Mouse (Mus musculus): ENCODE results near the gene Klhl12. TPM values are rescaled to one million over a fixed set of nuclear protein-coding genes. Genes with fewer than 3 reads are reported as not detected.

Klhl12 gene
- polyA plus RNA-seq, 1 experiment from 2014 or later = 17.4 TPM

- Histone ChIP-seq H3K4me2 (ENCODE audit: low read length) (no peak overlapping the region), H3K27me3 (ENCODE audit: control insufficient read depth, insufficient read depth, low read length) (no peaks in the 10 kb centered on the region), H3K36me3 (ENCODE audit: control insufficient read depth, insufficient read depth, low read length) (peaks cover 40% of the 10 kb centered on the region), H3K4me1 (ENCODE audit: control insufficient read depth in 2 of 2, insufficient read depth in 2 of 2, low read length in 2 of 2) (peaks cover 6 to 17% of the 10 kb centered on the region in 2 experiments), H3K4me3 (ENCODE audit: control insufficient read depth in 1 of 2, insufficient read depth in 1 of 2, low read depth in 1 of 2, low read length in 2 of 2) (no peak overlapping the region), H3K9me3 (ENCODE audit: control insufficient read depth, low read length) (no peaks in the 10 kb centered on the region), H3K9ac (ENCODE audit: low read length) (no peak overlapping the region), H3K27ac (replicated peaks in 1 of 2; ENCODE audit: control insufficient read depth in 1 of 2, insufficient read depth in 1 of 2, low read depth in 2 of 2, low read length in 2 of 2) (no peak overlapping the region)
- ATAC-seq (ENCODE audit: insufficient number of reproducible peaks, insufficient read depth, low FRiP score, low read depth) = no peak
- WGBS = 71% methylated on average over 7 of the region's 7 CpGs
These were observed 36.9 kb downstream of the Klhl12 start for GRCm38 (mm10) chr1:134492276-134492675.

- Histone ChIP-seq H3K4me2 (ENCODE audit: low read length) (peak overlapping the region; percentile 66), H3K9me3 (ENCODE audit: control insufficient read depth, low read length) (no peaks in the 10 kb centered on the region), H3K4me1 (ENCODE audit: control insufficient read depth in 2 of 2, insufficient read depth in 2 of 2, low read length in 2 of 2) (peaks cover 6 to 17% of the 10 kb centered on the region in 2 experiments), H3K4me3 (ENCODE audit: control insufficient read depth in 1 of 2, insufficient read depth in 1 of 2, low read depth in 1 of 2, low read length in 2 of 2) (no peak overlapping the region), H3K27ac (replicated peaks in 1 of 2; ENCODE audit: control insufficient read depth in 1 of 2, insufficient read depth in 1 of 2, low read depth in 2 of 2, low read length in 2 of 2) (peak overlapping the region in 1 of 2 experiments; percentile 91; a peak in 1 of 4 replicates), H3K36me3 (ENCODE audit: control insufficient read depth, insufficient read depth, low read length) (peaks cover 36% of the 10 kb centered on the region), H3K27me3 (ENCODE audit: control insufficient read depth, insufficient read depth, low read length) (no peaks in the 10 kb centered on the region), H3K9ac (ENCODE audit: low read length) (no peak overlapping the region)
- ATAC-seq (ENCODE audit: insufficient number of reproducible peaks, insufficient read depth, low FRiP score, low read depth) = no peak
- 79% methylated on average over 2 of the region's 2 CpGs for WGBS
These were observed 38.2 kb downstream of the Klhl12 start for GRCm38 (mm10) chr1:134493496-134493895.

DNA sequence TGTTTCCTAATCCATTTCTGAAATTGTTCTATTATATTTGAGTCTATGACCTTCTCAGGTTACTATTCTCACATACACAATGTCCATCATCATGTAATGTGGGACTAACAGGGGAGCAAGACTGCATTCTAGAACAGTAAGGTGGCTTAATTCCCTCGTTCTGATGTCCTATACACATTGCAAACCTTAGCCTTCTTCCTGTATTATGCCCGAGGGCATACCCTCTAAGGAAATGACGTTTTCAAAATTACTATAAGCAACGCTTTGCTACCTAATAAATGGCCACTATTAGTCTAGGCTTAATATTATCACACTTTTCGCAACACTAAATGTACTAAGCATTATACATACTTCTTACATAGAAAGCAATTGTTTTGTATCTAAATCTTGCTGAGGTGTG, 38.6 kb downstream of the Klhl12 start:
- H3K4me3 ChIP-seq (ENCODE audit: control insufficient read depth in 1 of 2, insufficient read depth in 1 of 2, low read depth in 1 of 2, low read length in 2 of 2) = peak overlapping the region; percentile 75 to 88; a peak in 3 of 4 replicates
- H3K27ac ChIP-seq (replicated peaks in 1 of 2; ENCODE audit: control insufficient read depth in 1 of 2, insufficient read depth in 1 of 2, low read depth in 2 of 2, low read length in 2 of 2) = peak overlapping the region; percentile 74 to 91
- ATAC-seq (ENCODE audit: insufficient number of reproducible peaks, insufficient read depth, low FRiP score, low read depth) = no peak
- peaks cover 6 to 17% of the 10 kb centered on the region in 2 experiments for H3K4me1 ChIP-seq (ENCODE audit: control insufficient read depth in 2 of 2, insufficient read depth in 2 of 2, low read length in 2 of 2)
- peak overlapping the region; percentile 66 for H3K4me2 ChIP-seq (ENCODE audit: low read length)
- H3K36me3 ChIP-seq (ENCODE audit: control insufficient read depth, insufficient read depth, low read length) = peaks cover 36% of the 10 kb centered on the region
- WGBS = 19% methylated on average over 5 of the region's 5 CpGs
- peak overlapping the region; percentile 69 for H3K9ac ChIP-seq (ENCODE audit: low read length)
- H3K27me3 ChIP-seq (ENCODE audit: control insufficient read depth, insufficient read depth, low read length) = no peaks in the 10 kb centered on the region
- H3K9me3 ChIP-seq (ENCODE audit: control insufficient read depth, low read length) = no peaks in the 10 kb centered on the region

- Histone ChIP-seq H3K36me3 (ENCODE audit: control insufficient read depth, insufficient read depth, low read length) (peaks cover 32% of the 10 kb centered on the region), H3K4me2 (ENCODE audit: low read length) (peak within 1 kb of the TSS; percentile 66), H3K9ac (ENCODE audit: low read length) (peak within 1 kb of the TSS; percentile 69), H3K4me1 (ENCODE audit: control insufficient read depth in 2 of 2, insufficient read depth in 2 of 2, low read length in 2 of 2) (peaks cover 6 to 17% of the 10 kb centered on the region in 2 experiments), H3K27ac (replicated peaks in 1 of 2; ENCODE audit: control insufficient read depth in 1 of 2, insufficient read depth in 1 of 2, low read depth in 2 of 2, low read length in 2 of 2) (peak within 1 kb of the TSS; percentile 91 to 92), H3K4me3 (ENCODE audit: control insufficient read depth in 1 of 2, insufficient read depth in 1 of 2, low read depth in 1 of 2, low read length in 2 of 2) (peak within 1 kb of the TSS; percentile 75 to 88), H3K27me3 (ENCODE audit: control insufficient read depth, insufficient read depth, low read length) (no peaks in the 10 kb centered on the region), H3K9me3 (ENCODE audit: control insufficient read depth, low read length) (no peaks in the 10 kb centered on the region)
- peak; percentile 98 for ATAC-seq (ENCODE audit: insufficient number of reproducible peaks, insufficient read depth, low FRiP score, low read depth)
- WGBS = under 1% methylated on average over 58 of the region's 58 CpGs
These were observed 39.3 kb downstream of the Klhl12 start, which contains the start of gene Rabif for GRCm38 (mm10) chr1:134494428-134495215. Rabif (plus strand) TSS chr1:134494648.

DNA sequence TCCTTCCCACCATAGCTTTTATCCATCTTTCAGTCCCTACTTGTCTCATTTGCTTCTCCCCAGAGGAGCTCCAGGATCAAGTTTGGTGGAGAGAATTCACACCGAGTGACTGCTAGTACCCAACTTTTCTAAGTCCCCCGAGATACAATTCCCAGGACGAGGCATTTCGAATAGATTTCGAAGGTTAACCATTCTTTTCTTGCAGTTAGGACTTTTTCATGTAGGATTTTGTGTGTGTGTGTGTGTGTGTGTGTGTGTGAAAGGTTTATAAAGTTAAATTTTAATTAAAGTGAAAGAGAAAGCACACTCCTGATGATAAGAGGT, 39.8 kb downstream of the Klhl12 start:
- peaks cover 6 to 17% of the 10 kb centered on the region in 2 experiments for H3K4me1 ChIP-seq (ENCODE audit: control insufficient read depth in 2 of 2, insufficient read depth in 2 of 2, low read length in 2 of 2)
- H3K4me2 ChIP-seq (ENCODE audit: low read length) = peak overlapping the region; percentile 66
- peaks cover 30% of the 10 kb centered on the region for H3K36me3 ChIP-seq (ENCODE audit: control insufficient read depth, insufficient read depth, low read length)
- no peaks in the 10 kb centered on the region for H3K9me3 ChIP-seq (ENCODE audit: control insufficient read depth, low read length)
- ATAC-seq (ENCODE audit: insufficient number of reproducible peaks, insufficient read depth, low FRiP score, low read depth) = no peak
- 17% methylated on average over 5 of the region's 5 CpGs for WGBS
- H3K4me3 ChIP-seq (ENCODE audit: control insufficient read depth in 1 of 2, insufficient read depth in 1 of 2, low read depth in 1 of 2, low read length in 2 of 2) = peak overlapping the region; percentile 75 to 88
- no peaks in the 10 kb centered on the region for H3K27me3 ChIP-seq (ENCODE audit: control insufficient read depth, insufficient read depth, low read length)
- peak overlapping the region; percentile 69 for H3K9ac ChIP-seq (ENCODE audit: low read length)
- peak overlapping the region; percentile 91 to 92 for H3K27ac ChIP-seq (replicated peaks in 1 of 2; ENCODE audit: control insufficient read depth in 1 of 2, insufficient read depth in 1 of 2, low read depth in 2 of 2, low read length in 2 of 2)

- ATAC-seq (ENCODE audit: insufficient number of reproducible peaks, insufficient read depth, low FRiP score, low read depth) = no peak
- H3K27ac ChIP-seq (replicated peaks in 1 of 2; ENCODE audit: control insufficient read depth in 1 of 2, insufficient read depth in 1 of 2, low read depth in 2 of 2, low read length in 2 of 2) = no peak overlapping the region
- peaks cover 25% of the 10 kb centered on the region for H3K36me3 ChIP-seq (ENCODE audit: control insufficient read depth, insufficient read depth, low read length)
- peaks cover 6 to 17% of the 10 kb centered on the region in 2 experiments for H3K4me1 ChIP-seq (ENCODE audit: control insufficient read depth in 2 of 2, insufficient read depth in 2 of 2, low read length in 2 of 2)
- H3K27me3 ChIP-seq (ENCODE audit: control insufficient read depth, insufficient read depth, low read length) = no peaks in the 10 kb centered on the region
- peak overlapping the region; percentile 69; the same call in 1 of the 2 replicates for H3K9ac ChIP-seq (ENCODE audit: low read length)
- H3K4me2 ChIP-seq (ENCODE audit: low read length) = peak overlapping the region; percentile 66
- H3K9me3 ChIP-seq (ENCODE audit: control insufficient read depth, low read length) = no peaks in the 10 kb centered on the region
- no peak overlapping the region; a peak in 1 of 4 replicates for H3K4me3 ChIP-seq (ENCODE audit: control insufficient read depth in 1 of 2, insufficient read depth in 1 of 2, low read depth in 1 of 2, low read length in 2 of 2)
- 89% methylated on average over 10 of the region's 10 CpGs for WGBS
These were observed 40.7 kb downstream of the Klhl12 start for GRCm38 (mm10) chr1:134495991-134496390.

DNA sequence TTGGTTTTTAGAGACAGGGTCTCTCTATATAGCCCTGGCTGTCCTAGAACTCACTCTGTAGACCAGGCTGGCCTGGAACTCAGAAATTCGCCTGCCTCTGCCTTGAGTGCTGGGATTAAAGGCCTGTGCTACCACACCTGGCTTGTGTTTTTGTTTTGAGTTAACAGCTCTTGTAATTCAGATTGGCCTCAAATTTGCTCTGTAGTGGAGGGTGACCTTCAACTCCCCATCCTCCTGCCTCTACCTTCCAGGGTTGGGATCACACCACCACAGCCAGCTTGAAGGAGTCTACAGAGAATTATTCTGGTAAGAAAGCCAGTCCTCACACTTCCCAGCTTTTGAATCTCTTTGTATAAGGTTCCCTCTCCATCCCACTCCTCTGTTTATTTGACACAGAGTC, 45.6 kb downstream of the Klhl12 start:
- Histone ChIP-seq H3K9me3 (ENCODE audit: control insufficient read depth, low read length) (no peaks in the 10 kb centered on the region), H3K36me3 (ENCODE audit: control insufficient read depth, insufficient read depth, low read length) (peaks cover 39% of the 10 kb centered on the region), H3K4me2 (ENCODE audit: low read length) (no peak overlapping the region), H3K4me1 (ENCODE audit: control insufficient read depth in 2 of 2, insufficient read depth in 2 of 2, low read length in 2 of 2) (peaks cover 2 to 4% of the 10 kb centered on the region in 2 experiments), H3K4me3 (ENCODE audit: control insufficient read depth in 1 of 2, insufficient read depth in 1 of 2, low read depth in 1 of 2, low read length in 2 of 2) (no peak overlapping the region), H3K27ac (replicated peaks in 1 of 2; ENCODE audit: control insufficient read depth in 1 of 2, insufficient read depth in 1 of 2, low read depth in 2 of 2, low read length in 2 of 2) (no peak overlapping the region), H3K9ac (ENCODE audit: low read length) (no peak overlapping the region), H3K27me3 (ENCODE audit: control insufficient read depth, insufficient read depth, low read length) (no peaks in the 10 kb centered on the region)
- WGBS = 92% methylated on average over 1 of the region's 1 CpGs
- no peak for ATAC-seq (ENCODE audit: insufficient number of reproducible peaks, insufficient read depth, low FRiP score, low read depth)

Measured in heart, embryonic 14.5 days (tissue).